Mouse (Mus musculus) embryonic facial prominence, embryonic 11.5 days (tissue): ENCODE measurements at regions not wholly inside any gene's neighbourhood (a gene's known extent, or its start where the extent isn't known, plus 50 kb on each side); places are given as distances from the start of the nearest gene placed in this dataset.
"Not testable (repeated sequence)": the region's sequence is repeated elsewhere in the genome, so short reads cannot be mapped to it uniquely, and the experiment has no call there.

Experiments used
- ATAC-seq: fragments of 200-750 bp; cut with Nextera tagmentation; replicated peaks from 2 replicates; pipeline ENCODE4 v1.8.0; 2017; ENCODE audit warnings: low read depth; ENCODE audit not compliant: insufficient number of reproducible peaks, low FRiP score, low TSS enrichment
- DNase-seq: peaks from one replicate; pipeline ENCODE4 v3.0.0-alpha.2; 2015; ENCODE audit warnings: low spot score
- H3K27ac ChIP-seq: fragments of 300-500 bp; sonication (generic); replicated peaks from 2 replicates; pipeline ENCODE4 v1.5.1; 2014; ENCODE audit warnings: mild to moderate bottlenecking, low read depth, low read length, control low read depth
- H3K27me3 ChIP-seq: fragments of 300-500 bp; sonication (generic); 2 replicates; pipeline ENCODE4 v1.6.1; 2014; ENCODE audit warnings: mild to moderate bottlenecking, low read length, moderate library complexity, mixed read lengths; ENCODE audit not compliant: control insufficient read depth, insufficient read depth
- H3K36me3 ChIP-seq: fragments of 300-500 bp; sonication (generic); replicated peaks from 2 replicates; pipeline ENCODE4 v1.6.1; 2014; ENCODE audit warnings: low read depth, mild to moderate bottlenecking, low read length, moderate library complexity, mixed read lengths; ENCODE audit not compliant: control insufficient read depth, insufficient read depth
- H3K4me1 ChIP-seq: fragments of 300-500 bp; sonication (generic); 2 replicates; pipeline ENCODE4 v1.6.1; 2014; ENCODE audit warnings: low read length, mixed read lengths; ENCODE audit not compliant: control insufficient read depth, insufficient read depth
- H3K4me2 ChIP-seq: fragments of 300-500 bp; sonication (generic); 2 replicates; pipeline ENCODE4 v1.6.1; 2014; ENCODE audit warnings: low read depth, mild to moderate bottlenecking, control low read depth, low read length, moderate library complexity
- H3K4me3 ChIP-seq: fragments of 300-500 bp; sonication (generic); 2 replicates; pipeline ENCODE4 v1.5.1; 2014; ENCODE audit warnings: low read depth, low read length, control low read depth
- H3K9ac ChIP-seq: fragments of 300-500 bp; sonication (generic); replicated peaks from 2 replicates; pipeline ENCODE4 v1.6.1; 2014; ENCODE audit warnings: mild to moderate bottlenecking, control low read depth, low read length
- H3K9me3 ChIP-seq: fragments of 300-500 bp; sonication (generic); replicated peaks from 2 replicates; pipeline ENCODE4 v1.6.1; 2016; ENCODE audit warnings: mild to moderate bottlenecking, low read length, inconsistent platforms, mixed read lengths; ENCODE audit not compliant: control insufficient read depth
- WGBS: fragments of 180-500 bp; shearing (Covaris S2); extraction: QIAGEN DNeasy Blood & Tissue Kit; methylation state at CpG from one replicate; pipeline ENCODE4 v1.1.7; 2014; 5-methylcytosine and 5-hydroxymethylcytosine counted together

DNA sequence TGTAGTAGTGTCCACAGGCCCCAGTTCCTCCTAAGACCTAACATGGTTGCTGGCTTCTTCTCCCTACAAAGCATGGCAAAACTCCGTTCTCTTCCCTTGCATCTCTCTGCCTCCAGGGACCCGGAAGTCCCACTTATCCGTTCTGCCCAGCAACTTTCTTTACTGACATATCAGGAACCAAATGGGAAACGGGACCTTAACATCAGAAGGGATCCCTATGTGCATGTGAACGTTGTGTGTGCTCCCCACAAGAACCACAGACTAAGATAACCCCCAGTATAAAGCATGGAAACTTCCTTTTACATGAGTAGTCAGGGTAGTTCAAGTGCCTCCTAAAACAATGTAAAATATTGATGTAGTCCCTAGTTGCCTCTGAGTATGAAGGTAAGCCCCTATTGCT lies 61.6 kb downstream of the Zxdb start:
- WGBS: 85% methylated on average over 5 of the region's 5 CpGs
- no peak overlapping the region for H3K4me3 ChIP-seq
- DNase-seq (no peak), ATAC-seq (no peak)
- no peak overlapping the region for H3K4me2 ChIP-seq
- no peaks in the 10 kb centered on the region for H3K9me3 ChIP-seq
- H3K36me3 ChIP-seq: no peaks in the 10 kb centered on the region
- H3K27ac ChIP-seq: no peak overlapping the region
- H3K9ac ChIP-seq: no peak overlapping the region
- H3K27me3 ChIP-seq: no peaks in the 10 kb centered on the region
- H3K4me1 ChIP-seq: no peaks in the 10 kb centered on the region

DNA sequence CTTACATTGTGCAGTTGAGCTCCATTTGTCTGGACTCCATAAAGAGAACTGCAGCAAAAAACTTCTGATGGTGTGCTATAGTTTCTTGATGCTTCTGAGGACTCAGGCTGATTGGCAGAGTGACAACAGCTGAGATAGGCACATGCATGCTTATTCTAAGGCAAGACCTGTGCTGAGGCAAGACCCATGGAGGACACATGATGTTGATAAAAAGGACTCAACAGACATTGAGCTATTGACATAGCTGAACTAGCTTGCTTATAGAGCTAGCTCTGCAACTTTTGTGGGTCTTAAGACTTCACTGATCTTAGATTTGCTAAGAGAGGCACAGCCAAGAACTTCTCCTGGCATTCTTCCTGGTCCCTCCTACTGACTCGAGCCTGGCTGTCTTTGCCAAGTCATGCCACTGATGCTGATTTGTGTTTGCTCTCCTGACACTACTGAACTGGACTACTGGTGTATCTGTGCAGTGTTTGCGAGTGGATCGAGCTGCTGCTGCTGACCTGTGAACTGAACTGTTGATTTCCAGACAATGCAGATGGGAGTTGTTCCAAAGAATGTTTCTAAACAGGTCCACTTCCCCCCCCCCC lies 64.1 kb downstream of the Zxdb start:
- Histone ChIP-seq H3K4me3 (no peak overlapping the region), H3K4me1 (no peaks in the 10 kb centered on the region), H3K9ac (no peak overlapping the region), H3K36me3 (no peaks in the 10 kb centered on the region), H3K27me3 (no peaks in the 10 kb centered on the region), H3K9me3 (no peaks in the 10 kb centered on the region), H3K27ac (no peak overlapping the region), H3K4me2 (no peak overlapping the region)
- ATAC-seq (no peak), DNase-seq (no peak)
- WGBS: 81% methylated on average over 3 of the region's 3 CpGs

DNA sequence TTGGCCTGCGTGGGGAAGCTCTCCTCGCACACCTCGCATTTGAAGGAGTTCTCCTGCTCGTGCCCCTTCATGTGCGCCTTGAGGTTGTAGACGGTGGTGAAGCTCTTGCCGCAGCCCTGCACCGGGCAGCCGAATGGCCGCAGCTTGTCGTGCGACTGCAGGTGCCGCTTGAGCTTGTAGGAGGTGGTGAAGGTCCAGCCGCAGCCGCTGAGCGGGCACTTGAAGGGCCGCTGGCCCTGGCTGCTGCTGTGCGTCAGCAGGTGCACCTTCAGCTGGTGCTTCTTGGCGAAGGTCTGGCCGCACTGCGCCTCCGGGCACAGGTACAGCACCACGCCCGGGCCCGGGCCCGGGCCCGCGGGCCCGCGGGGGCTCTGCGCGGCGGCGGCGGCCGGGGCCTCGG lies 72.5 kb downstream of the Zxdb start:
- WGBS: no CpG with 5 or more reads among the region's 37 CpGs
- not testable (repeated sequence) for H3K27me3 ChIP-seq, H3K27ac ChIP-seq, H3K4me1 ChIP-seq, H3K4me3 ChIP-seq, H3K9ac ChIP-seq, H3K36me3 ChIP-seq, H3K4me2 ChIP-seq, DNase-seq, H3K9me3 ChIP-seq
- peak; percentile 32 for ATAC-seq

DNA sequence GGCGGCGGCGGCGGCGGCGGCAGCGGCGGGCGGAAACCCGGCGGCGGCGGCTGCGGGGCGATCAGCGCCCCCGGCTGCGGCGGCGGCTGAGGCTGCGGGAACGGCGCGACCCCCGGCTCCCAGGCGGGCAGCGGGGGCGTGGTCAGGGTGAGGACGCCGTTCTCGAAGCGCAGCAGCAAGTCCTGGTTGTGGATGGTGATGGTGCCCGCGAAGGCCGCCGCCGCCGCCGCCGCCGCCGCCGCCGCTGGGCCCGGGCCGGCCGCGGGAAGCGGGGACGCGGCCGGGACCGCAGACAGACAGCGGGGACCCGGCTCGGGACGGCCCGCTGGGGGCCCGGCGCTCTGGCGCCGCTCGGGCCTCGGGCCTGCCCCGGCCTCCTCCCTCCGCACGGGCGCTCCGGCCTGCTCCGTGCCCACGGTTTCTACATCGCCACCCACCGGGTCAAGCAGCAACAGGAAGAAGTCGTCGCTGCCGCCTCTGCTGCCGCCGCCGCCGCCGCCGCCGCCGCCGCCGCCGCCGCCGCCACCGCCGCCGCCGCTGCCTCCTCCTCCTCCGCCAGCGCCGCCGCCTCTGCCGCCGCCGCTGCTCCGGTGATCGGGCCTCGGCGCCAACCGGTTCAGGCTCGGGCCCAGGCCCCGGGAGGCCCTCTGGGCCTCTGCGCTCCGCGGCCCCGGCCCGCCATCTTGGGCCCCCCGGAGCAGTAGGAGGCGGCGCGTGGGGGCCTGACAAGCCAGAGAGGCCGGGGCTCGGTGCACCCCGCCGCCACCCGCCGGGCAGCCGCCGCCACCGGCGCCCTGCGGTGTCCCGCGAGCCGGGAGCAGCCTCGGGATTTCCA lies 73.2 kb downstream of the Zxdb start:
- not testable (repeated sequence) for H3K9me3 ChIP-seq, H3K4me1 ChIP-seq, H3K4me2 ChIP-seq, DNase-seq, H3K36me3 ChIP-seq, H3K27ac ChIP-seq, H3K27me3 ChIP-seq, H3K4me3 ChIP-seq, H3K9ac ChIP-seq
- WGBS: no CpG with 5 or more reads among the region's 131 CpGs
- peak; percentile 73 for ATAC-seq

DNA sequence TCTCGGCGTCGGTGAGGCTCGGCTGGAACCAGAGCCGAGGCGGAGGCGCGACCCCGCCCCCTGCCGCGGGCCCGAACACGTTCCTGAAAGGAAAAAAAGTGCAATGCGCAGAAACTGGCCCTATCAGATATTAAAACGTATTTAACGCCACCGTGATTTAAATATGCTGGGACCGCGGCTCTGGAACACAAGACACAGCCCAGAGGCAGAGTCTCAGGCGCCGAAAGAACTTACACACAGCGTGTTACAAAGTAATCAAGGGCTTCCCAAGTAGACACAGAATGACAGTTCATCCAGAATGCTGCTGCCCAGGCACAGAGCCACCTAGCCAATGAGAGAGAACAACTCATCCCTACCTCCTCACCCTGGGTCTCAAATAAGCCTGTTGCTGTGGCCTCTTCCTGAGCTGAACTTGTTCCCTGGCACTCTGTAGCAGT lies 73.8 kb downstream of the Zxdb start:
- no CpG with 5 or more reads among the region's 22 CpGs for WGBS
- not testable (repeated sequence) for H3K36me3 ChIP-seq

GRCm38 (mm10) chrX:94812760-94813159 lies 88.4 kb downstream of the Zxdb start:
- H3K27ac ChIP-seq, H3K9me3 ChIP-seq, H3K4me1 ChIP-seq, H3K36me3 ChIP-seq, H3K9ac ChIP-seq, H3K27me3 ChIP-seq, ATAC-seq, H3K4me3 ChIP-seq, H3K4me2 ChIP-seq, DNase-seq: not testable (repeated sequence)
- WGBS: no CpG with 5 or more reads among the region's 3 CpGs

More for the DNA sequence above, 73.8 kb downstream of the Zxdb start:
- peak; percentile 60 for ATAC-seq
- not testable (repeated sequence) for DNase-seq, H3K9me3 ChIP-seq, H3K4me2 ChIP-seq, H3K4me3 ChIP-seq, H3K9ac ChIP-seq, H3K4me1 ChIP-seq, H3K27me3 ChIP-seq, H3K27ac ChIP-seq

GRCm38 (mm10) chrX:94827524-94827923 lies 103.2 kb downstream of the Zxdb start:
- not testable (repeated sequence) for H3K36me3 ChIP-seq, H3K9ac ChIP-seq, H3K9me3 ChIP-seq, H3K4me1 ChIP-seq, DNase-seq, H3K27me3 ChIP-seq, H3K4me2 ChIP-seq, H3K4me3 ChIP-seq, ATAC-seq, H3K27ac ChIP-seq
- 94% methylated on average over 5 of the region's 6 CpGs for WGBS

GRCm38 (mm10) chrX:94844110-94844779 lies 119.9 kb downstream of the Zxdb start:
- not testable (repeated sequence) for H3K4me3 ChIP-seq, H3K9me3 ChIP-seq, H3K4me1 ChIP-seq, H3K27ac ChIP-seq, H3K27me3 ChIP-seq, H3K4me2 ChIP-seq, DNase-seq, H3K9ac ChIP-seq, H3K36me3 ChIP-seq
- WGBS: 49% methylated on average over 2 of the region's 2 CpGs
- ATAC-seq: 0 out of 2 replicates have a peak, but pooled peaks have one; percentile 65
